In the genomic region with DNA sequence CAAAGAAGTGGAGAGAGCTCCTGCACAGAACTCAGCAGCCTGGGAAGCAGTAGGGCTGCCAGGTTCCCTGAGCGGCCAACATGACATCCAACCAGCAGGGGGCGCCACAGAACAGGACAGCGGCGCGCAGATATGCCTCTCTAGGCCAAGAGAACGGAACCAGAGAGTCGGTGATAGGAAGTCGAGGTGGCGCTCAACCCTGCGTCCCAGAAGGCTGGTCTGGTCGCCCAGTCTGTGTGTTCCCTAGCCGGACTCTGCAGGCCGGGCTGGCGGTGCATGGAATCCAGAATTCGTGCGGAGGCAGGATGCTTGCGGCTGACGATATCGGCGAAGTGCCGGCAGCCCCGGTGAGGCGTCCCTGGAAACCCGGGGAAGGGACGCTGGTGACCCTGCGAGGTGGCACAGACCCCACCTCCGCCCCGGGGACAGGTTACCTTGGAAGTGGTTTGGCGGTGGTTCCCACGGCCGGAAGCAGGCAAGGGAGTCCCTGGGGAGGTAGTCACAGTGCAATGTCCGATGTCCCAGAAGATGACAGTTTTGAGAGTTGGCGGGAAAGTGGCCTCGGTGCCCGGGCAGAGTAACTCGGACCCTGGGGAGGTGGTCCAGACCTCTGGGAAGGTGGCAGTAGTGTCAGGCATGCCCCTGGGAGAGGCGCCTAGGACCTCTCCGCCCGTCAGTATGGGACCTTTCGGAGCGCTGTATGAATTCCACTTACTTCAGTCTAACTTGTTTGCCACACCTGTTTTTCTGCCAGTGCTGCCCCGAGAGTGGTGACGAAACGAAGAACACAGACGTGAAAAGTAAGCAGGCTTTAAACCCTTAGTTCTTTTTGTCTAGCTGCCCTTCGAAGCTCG, we compare ENCODE assay signal across 8 mouse cellular contexts. TPM values are rescaled to one million over a fixed set of nuclear protein-coding genes. Genes with fewer than 3 reads are reported as not detected.
DNase-seq lines count a peak whose midpoint lies in the region; ATAC-seq and TF ChIP-seq lines count a peak whose summit lies in the region.

A gene (plus strand): TSS at position 176 of the 854 bp plus-strand sequence.

- WGBS in heart, embryonic 11.5 days (ENCODE audit: insufficient replicate concordance), result 3% methylated on average over 47 of the region's 47 CpGs
- WGBS in kidney, embryonic 16.5 days, result 3% methylated on average over 47 of the region's 47 CpGs
- under 1% methylated on average over 47 of the region's 47 CpGs for WGBS in liver, adult 2 months

- H3ac ChIP-seq in C2C12 (ENCODE audit: control insufficient read depth, insufficient read length, low read depth) (peak within 1 kb of the TSS; percentile 87), myocyte (ENCODE audit: control insufficient read depth, insufficient read length) (peak within 1 kb of the TSS; percentile 49)

- H3K9me3 ChIP-seq in erythroblast, embryonic 14.5 days (ENCODE audit: control insufficient read depth, low read length), result peaks cover 3% of the 10 kb centered on the region; the same call in 1 of the 2 replicates
- H3K9me3 ChIP-seq in heart, embryonic 11.5 days (replicated peaks; ENCODE audit: control insufficient read depth, low read length), result no peaks in the 10 kb centered on the region
- 0 out of 2 replicates have a peak, but pooled peaks cover 3% of the 10 kb centered on the region for H3K9me3 ChIP-seq in kidney, embryonic 16.5 days (ENCODE audit: low read length)

- peak; percentile 97 for DNase-seq in brain, embryonic 14.5 days (ENCODE audit: low read depth)
- DNase-seq in liver, adult 2 months (ENCODE audit: extremely low read depth, low read depth, low spot score), result peak; percentile 84
- peak; percentile 96 for DNase-seq in splenic B cell, adult 2 months (ENCODE audit: low read depth, low spot score)

- peak within 1 kb of the TSS; percentile 94 for H3K4me2 ChIP-seq in heart, embryonic 11.5 days
- H3K4me2 ChIP-seq in kidney, embryonic 16.5 days (replicated peaks; ENCODE audit: low read depth, low read length), result peak within 1 kb of the TSS; percentile 86
- peak within 1 kb of the TSS; percentile 88 for H3K4me2 ChIP-seq in myocyte (ENCODE audit: low read depth)

- TF ChIP-seq CTCF in C2C12 (IDR thresholded peaks at IDR 0.05; ENCODE audit: control insufficient read depth, insufficient read depth, insufficient read length), result peak; percentile 97
- peak; percentile 99 for TF ChIP-seq CTCF in brain, embryonic 14.5 days (IDR thresholded peaks at IDR 0.05; ENCODE audit: borderline replicate concordance, extremely low read depth, insufficient read depth, insufficient read length)
- peak; percentile 96 for TF ChIP-seq CTCF in liver, adult 2 months (IDR thresholded peaks at IDR 0.05; ENCODE audit: low read depth, low read length)

- peak; percentile 78 for ATAC-seq in heart, embryonic 11.5 days (replicated peaks; ENCODE audit: insufficient number of reproducible peaks, low FRiP score, low TSS enrichment)
- peak; percentile 88 for ATAC-seq in kidney, embryonic 16.5 days (ENCODE audit: low FRiP score, low TSS enrichment)

- no peaks in the 10 kb centered on the region for H3K27me3 ChIP-seq in C2C12 (ENCODE audit: control insufficient read depth, insufficient read depth, insufficient read length)
- no peaks in the 10 kb centered on the region for H3K27me3 ChIP-seq in erythroblast, embryonic 14.5 days (ENCODE audit: control insufficient read depth)
- no peaks in the 10 kb centered on the region for H3K27me3 ChIP-seq in heart, embryonic 11.5 days (ENCODE audit: control insufficient read depth, insufficient read depth, low read length)
- H3K27me3 ChIP-seq in kidney, embryonic 16.5 days (ENCODE audit: insufficient read depth, low read length), result no peaks in the 10 kb centered on the region
- no peaks in the 10 kb centered on the region for H3K27me3 ChIP-seq in liver, adult 2 months (ENCODE audit: control insufficient read depth, insufficient read depth, low read length)
- H3K27me3 ChIP-seq in myocyte (ENCODE audit: control insufficient read depth, insufficient read depth, insufficient read length), result no peaks in the 10 kb centered on the region
- no peaks in the 10 kb centered on the region for H3K27me3 ChIP-seq in splenic B cell, adult 2 months (ENCODE audit: control insufficient read depth, insufficient read depth, low read length, poor library complexity, severe bottlenecking)

- H3K9ac ChIP-seq in heart, embryonic 11.5 days (ENCODE audit: low read depth, low read length), result peak within 1 kb of the TSS; percentile 96
- peak within 1 kb of the TSS; percentile 89 for H3K9ac ChIP-seq in kidney, embryonic 16.5 days (replicated peaks; ENCODE audit: low read length)
- H3K9ac ChIP-seq in liver, adult 2 months (ENCODE audit: low read depth, low read length), result peak within 1 kb of the TSS; percentile 91

- H3K36me3 ChIP-seq in C2C12 (ENCODE audit: control insufficient read depth, insufficient read depth), result peaks cover 17% of the 10 kb centered on the region
- H3K36me3 ChIP-seq in erythroblast, embryonic 14.5 days (ENCODE audit: control insufficient read depth), result peaks cover 36% of the 10 kb centered on the region
- H3K36me3 ChIP-seq in heart, embryonic 11.5 days (ENCODE audit: control insufficient read depth, insufficient read depth, low read length), result 0 out of 2 replicates have a peak, but pooled peaks cover 2% of the 10 kb centered on the region
- H3K36me3 ChIP-seq in kidney, embryonic 16.5 days (ENCODE audit: insufficient read depth, low read length), result peaks cover 13% of the 10 kb centered on the region
- H3K36me3 ChIP-seq in liver, adult 2 months (ENCODE audit: control insufficient read depth, insufficient read depth, low read length), result no peaks in the 10 kb centered on the region; the same call in 1 of the 2 replicates
- H3K36me3 ChIP-seq in myocyte (ENCODE audit: control insufficient read depth, insufficient read depth), result peaks cover 5% of the 10 kb centered on the region
- H3K36me3 ChIP-seq in splenic B cell, adult 2 months (ENCODE audit: control insufficient read depth, insufficient read depth, low read length, poor library complexity, severe bottlenecking), result peaks cover 1% of the 10 kb centered on the region; the same call in 1 of the 2 replicates

- H3K79me2 ChIP-seq in C2C12 (ENCODE audit: control insufficient read depth, insufficient read depth) (peaks cover 23% of the 10 kb centered on the region), myocyte (ENCODE audit: control insufficient read depth, insufficient read depth) (peaks cover 15% of the 10 kb centered on the region)
- H3K79me2 ChIP-seq in liver, adult 2 months (ENCODE audit: control insufficient read depth, insufficient read depth, low read length), result no peaks in the 10 kb centered on the region

- TF ChIP-seq POLR2A in brain, embryonic 14.5 days (IDR thresholded peaks at IDR 0.05; ENCODE audit: borderline replicate concordance, extremely low read depth, insufficient read depth, insufficient read length, poor library complexity, severe bottlenecking), result peak; percentile 79; the same call in 1 of the 2 replicates
- TF ChIP-seq POLR2A in liver, adult 2 months (IDR thresholded peaks at IDR 0.05; ENCODE audit: extremely low read depth, insufficient read depth, low read length), result peak; percentile 95
- TF ChIP-seq POLR2A in myocyte (IDR thresholded peaks at IDR 0.05; ENCODE audit: insufficient read length, low read depth), result peak; percentile 97

- peak within 1 kb of the TSS; percentile 76 for H3K27ac ChIP-seq in heart, embryonic 11.5 days (ENCODE audit: low read depth, low read length)
- peak within 1 kb of the TSS; percentile 77 for H3K27ac ChIP-seq in kidney, embryonic 16.5 days (ENCODE audit: low read length)
- peak within 1 kb of the TSS; percentile 73 for H3K27ac ChIP-seq in liver, adult 2 months (replicated peaks; ENCODE audit: insufficient read depth, low read depth, low read length)

- H3K79me3 ChIP-seq in C2C12 (ENCODE audit: low read depth), result peaks cover 9% of the 10 kb centered on the region

- peak within 1 kb of the TSS; percentile 84 for H3K4me3 ChIP-seq in C2C12 (ENCODE audit: insufficient read depth, poor library complexity, severe bottlenecking)
- peak within 1 kb of the TSS; percentile 73 for H3K4me3 ChIP-seq in erythroblast, embryonic 14.5 days (replicated peaks)
- peak within 1 kb of the TSS; percentile 98 for H3K4me3 ChIP-seq in heart, embryonic 11.5 days (ENCODE audit: low read depth, low read length)
- H3K4me3 ChIP-seq in kidney, embryonic 16.5 days (ENCODE audit: low read length), result peak within 1 kb of the TSS; percentile 93
- peak within 1 kb of the TSS; percentile 76 for H3K4me3 ChIP-seq in liver, adult 2 months (ENCODE audit: insufficient read depth, low read depth, low read length)
- peak within 1 kb of the TSS; percentile 92 for H3K4me3 ChIP-seq in myocyte

- peaks cover 46% of the 10 kb centered on the region for H3K4me1 ChIP-seq in erythroblast, embryonic 14.5 days (ENCODE audit: control insufficient read depth)
- H3K4me1 ChIP-seq in heart, embryonic 11.5 days (ENCODE audit: control insufficient read depth, insufficient read depth, low read length), result peaks cover 9% of the 10 kb centered on the region
- peaks cover 10% of the 10 kb centered on the region for H3K4me1 ChIP-seq in kidney, embryonic 16.5 days (ENCODE audit: insufficient read depth, low read length)
- H3K4me1 ChIP-seq in liver, adult 2 months (ENCODE audit: control insufficient read depth, insufficient read depth, low read length), result peaks cover 3% of the 10 kb centered on the region

TF ChIP-seq in C2C12, 6 proteins besides CTCF, POLR2A, EP300 and RAD21:
- TF ChIP-seq MAX (IDR thresholded peaks at IDR 0.05), result peak; percentile 55
- no peak for TF ChIP-seq USF1 (IDR thresholded peaks at IDR 0.05; ENCODE audit: low read depth)

TF ChIP-seq in myocyte, 11 proteins besides CTCF, POLR2A, EP300 and RAD21 (continues in another document):
- TF ChIP-seq TCF3 (IDR thresholded peaks at IDR 0.05; ENCODE audit: insufficient read length, low read depth) (no peak), CEBPB (IDR thresholded peaks at IDR 0.05; ENCODE audit: insufficient read depth, poor library complexity, severe bottlenecking) (no peak), MYOD1 (IDR thresholded peaks at IDR 0.05; ENCODE audit: control insufficient read depth in 1 of 3, insufficient read length in 2 of 3, low read depth in 2 of 3) (peak in 1 of 3 experiments; percentile 5), POLR2AphosphoS2 (IDR thresholded peaks at IDR 0.05; ENCODE audit: insufficient read length, low read depth) (peak; percentile 94), SRF (IDR thresholded peaks at IDR 0.05; ENCODE audit: control insufficient read depth, insufficient read length, low read depth) (peak; percentile 30), TCF12 (IDR thresholded peaks at IDR 0.05; ENCODE audit: insufficient read depth, poor library complexity, severe bottlenecking) (no peak)

RNA-seq across cellular contexts. Expression of the gene that starts here (rescaled TPM):
- polyA plus RNA-seq in C2C12 (2012; fragmentation: generic; extraction: Trizol) (9.5 TPM), myocyte (2012; fragmentation: generic; extraction: Trizol) (8.3 TPM)
- polyA plus RNA-seq in brain, embryonic 14.5 days (2012; rRNA removed), result 20.0 and 22.7 TPM in 2 replicates
- polyA plus RNA-seq in erythroblast, embryonic 14.5 days (2012), result 0.97 and 1.2 TPM in 2 replicates
- 22.0 and 31.7 TPM in 2 replicates for polyA plus RNA-seq in heart, embryonic 11.5 days (2014; fragmentation: Nextera tagmentation; extraction: Ambion mirVana)
- polyA plus RNA-seq in kidney, embryonic 16.5 days (2015; fragmentation: Nextera tagmentation; extraction: Ambion mirVana), result 33.6 and 36.7 TPM in 2 replicates
- total RNA-seq in liver, adult 2 months (2014; rRNA removed), result 13.6 and 16.7 TPM in 2 replicates
- polyA plus RNA-seq in liver, adult 2 months (2012; rRNA removed), result 5.3 and 13.6 TPM in 2 replicates

Comparison
In these comparisons a context has a peak if more than half of its experiments do, and no peak if none do; other contexts are left out.
1. Peak in every context shown above with its lines: DNase-seq, ATAC-seq, H3K4me3 ChIP-seq and H3K27ac ChIP-seq.